Mouse (Mus musculus) liver, adult 2 months (tissue): ENCODE measurements around the gene Casq2. TPM values are rescaled to one million over a fixed set of nuclear protein-coding genes. Genes with fewer than 3 reads are reported as not detected.

ENCODE experiments used
- DNase-seq: peaks from one replicate; pipeline ENCODE4 v3.0.0-alpha.2; 2011; ENCODE audit warnings: low read depth, low spot score; ENCODE audit errors: extremely low read depth
- H3K27ac ChIP-seq: fragments of 200-500 bp; replicated peaks from 2 replicates; pipeline ENCODE4 v1.5.1; 2012; ENCODE audit warnings: low read depth, mild to moderate bottlenecking, control low read depth, inconsistent platforms, low read length; ENCODE audit not compliant: insufficient read depth
- H3K27me3 ChIP-seq: fragments of 200-500 bp; 2 replicates; pipeline ENCODE4 v1.6.1; 2012; ENCODE audit warnings: mild to moderate bottlenecking, moderate library complexity, low read length, inconsistent platforms; ENCODE audit not compliant: control insufficient read depth, insufficient read depth
- H3K36me3 ChIP-seq: fragments of 200-500 bp; 2 replicates; pipeline ENCODE4 v1.6.1; 2012; ENCODE audit warnings: low read length, inconsistent platforms; ENCODE audit not compliant: control insufficient read depth, insufficient read depth
- H3K4me1 ChIP-seq: fragments of 200-500 bp; 2 replicates; pipeline ENCODE4 v1.6.1; 2011; ENCODE audit warnings: low read length; ENCODE audit not compliant: control insufficient read depth, insufficient read depth
- H3K4me3 ChIP-seq: fragments of 200-500 bp; 2 replicates; pipeline ENCODE4 v1.5.1; 2011; ENCODE audit warnings: low read depth, mild to moderate bottlenecking, control low read depth, low read length, moderate library complexity; ENCODE audit not compliant: insufficient read depth
- H3K79me2 ChIP-seq: fragments of 200-500 bp; 2 replicates; pipeline ENCODE4 v1.6.1; 2012; ENCODE audit warnings: inconsistent platforms, mild to moderate bottlenecking, low read length, moderate library complexity; ENCODE audit not compliant: control insufficient read depth, insufficient read depth
- H3K9ac ChIP-seq: fragments of 200-500 bp; 2 replicates; pipeline ENCODE4 v1.6.1; 2012; ENCODE audit warnings: low read depth, mild to moderate bottlenecking, control low read depth, inconsistent platforms, low read length
- CTCF ChIP-seq: fragments of 200-500 bp; IDR thresholded peaks from 2 replicates; pipeline ENCODE4 v1.5.1; 2011; ENCODE audit warnings: low read depth, low read length, control low read depth
- POLR2A ChIP-seq: fragments of 200-500 bp; IDR thresholded peaks from 2 replicates; pipeline ENCODE4 v1.6.1; 2011; ENCODE audit warnings: low read length, control low read depth; ENCODE audit not compliant: insufficient read depth; ENCODE audit errors: extremely low read depth
- WGBS: fragments of 180-500 bp; shearing (Covaris S2); methylation state at CpG from one replicate; pipeline ENCODE4 v1.1.7; 2018; 5-methylcytosine and 5-hydroxymethylcytosine counted together
- polyA plus RNA-seq: library from polyadenylated mRNA; depleted of rRNA; stranded (reverse); fragments of >200 nt; gene quantifications from 2 replicates; pipeline ENCODE4 v1.2.3, GENCODE M21; 2012
- total RNA-seq: library from RNA; depleted of rRNA; stranded (reverse); fragments of >200 nt; gene quantifications from 2 replicates; pipeline ENCODE4 v1.2.3, GENCODE M21; 2014

The Casq2 gene
- total and polyA plus RNA-seq, 2 experiments = 0.65 TPM; not detected in 1

- Histone ChIP-seq H3K79me2 (no peaks in the 10 kb centered on the region), H3K9ac (no peak overlapping the region), H3K4me3 (no peak overlapping the region), H3K36me3 (no peaks in the 10 kb centered on the region; the same call in 1 of the 2 replicates), H3K4me1 (no peaks in the 10 kb centered on the region), H3K27me3 (no peaks in the 10 kb centered on the region), H3K27ac (no peak overlapping the region)
- WGBS = 94% methylated on average over 21 of the region's 21 CpGs
- DNase-seq = no peak
- no peak for TF ChIP-seq CTCF
- no peak for TF ChIP-seq POLR2A
These were observed 79.5 kb downstream of the Casq2 start for GRCm38 (mm10) chr3:102165536-102166286.

- Histone ChIP-seq H3K79me2 (no peaks in the 10 kb centered on the region), H3K4me1 (no peaks in the 10 kb centered on the region), H3K9ac (no peak overlapping the region), H3K27me3 (no peaks in the 10 kb centered on the region), H3K36me3 (no peaks in the 10 kb centered on the region; the same call in 1 of the 2 replicates), H3K27ac (no peak overlapping the region), H3K4me3 (no peak overlapping the region)
- DNase-seq = no peak
- 92% methylated on average over 4 of the region's 4 CpGs for WGBS
- TF ChIP-seq CTCF (no peak), POLR2A (no peak)
These were observed 80.0 kb downstream of the Casq2 start for GRCm38 (mm10) chr3:102166287-102166620.

GRCm38 (mm10) chr3:102166794-102167193 lies 80.6 kb downstream of the Casq2 start:
- Histone ChIP-seq H3K4me1 (no peaks in the 10 kb centered on the region), H3K27ac (no peak overlapping the region), H3K9ac (no peak overlapping the region), H3K4me3 (no peak overlapping the region), H3K36me3 (no peaks in the 10 kb centered on the region; the same call in 1 of the 2 replicates), H3K27me3 (no peaks in the 10 kb centered on the region), H3K79me2 (no peaks in the 10 kb centered on the region)
- no peak for DNase-seq
- TF ChIP-seq CTCF = no peak
- TF ChIP-seq POLR2A = no peak
- WGBS = 96% methylated on average over 8 of the region's 8 CpGs

- DNase-seq = no peak
- Histone ChIP-seq H3K9ac (no peak overlapping the region), H3K36me3 (no peaks in the 10 kb centered on the region; the same call in 1 of the 2 replicates), H3K4me1 (no peaks in the 10 kb centered on the region), H3K79me2 (no peaks in the 10 kb centered on the region), H3K27ac (no peak overlapping the region), H3K27me3 (no peaks in the 10 kb centered on the region), H3K4me3 (no peak overlapping the region)
- TF ChIP-seq POLR2A (no peak), CTCF (no peak)
- WGBS = 72% methylated on average over 10 of the region's 10 CpGs
These were observed 81.5 kb downstream of the Casq2 start for GRCm38 (mm10) chr3:102167555-102168210.

GRCm38 (mm10) chr3:102169197-102169905 lies 83.1 kb downstream of the Casq2 start:
- no peak for TF ChIP-seq POLR2A
- TF ChIP-seq CTCF = no peak
- Histone ChIP-seq H3K27ac (no peak overlapping the region), H3K9ac (no peak overlapping the region), H3K4me1 (no peaks in the 10 kb centered on the region), H3K79me2 (no peaks in the 10 kb centered on the region), H3K27me3 (no peaks in the 10 kb centered on the region), H3K4me3 (no peak overlapping the region), H3K36me3 (no peaks in the 10 kb centered on the region; the same call in 1 of the 2 replicates)
- DNase-seq = peak; percentile 33
- 37% methylated on average over 13 of the region's 13 CpGs for WGBS
